16 mouse cellular contexts compared by ENCODE assay signal in genomic region chr6:48825016-48825415, GRCm38 (mm10). TPM values are rescaled to one million over a fixed set of nuclear protein-coding genes. Genes with fewer than 3 reads are reported as not detected.
A peak's percentile ranks its signal among the peaks of the same experiment; 100 is the strongest.
DNase-seq lines count a peak whose midpoint lies in the region; ATAC-seq and TF ChIP-seq lines count a peak whose summit lies in the region.
"Had no signal": no experiment of that assay in that cellular context is flagged by ENCODE, and none has a peak within 500 bp of the region (broad histone marks: within the 10 kb centered on the region; RNA-seq: fewer than 3 reads in every experiment).

No protein-coding gene starts in this region.

- H3K9me3 ChIP-seq in intestine, embryonic 15.5 days: no peaks in the 10 kb centered on the region
- H3K9me3 ChIP-seq in hindbrain, embryonic 13.5 days: no peaks in the 10 kb centered on the region
- H3K9me3 ChIP-seq: embryonic facial prominence, embryonic 10.5 days; neural tube, embryonic 12.5 days had no signal

- no peak for TF ChIP-seq POLR2A in liver, adult 2 months (IDR thresholded peaks at IDR 0.05; ENCODE audit: extremely low read depth, insufficient read depth, low read length)

- no peak overlapping the region for H3K27ac ChIP-seq in intestine, embryonic 15.5 days
- peak overlapping the region; percentile 77 for H3K27ac ChIP-seq in liver, adult 2 months (replicated peaks; ENCODE audit: insufficient read depth, low read depth, low read length)
- H3K27ac ChIP-seq in hindbrain, embryonic 13.5 days: no peak overlapping the region
- H3K27ac ChIP-seq: embryonic facial prominence, embryonic 10.5 days; neural tube, embryonic 12.5 days had no signal

- DNase-seq in adipocyte (ENCODE audit: low spot score): peak; percentile 85
- peak; percentile 93 for DNase-seq in liver, adult 2 months (ENCODE audit: extremely low read depth, low read depth, low spot score)
- peak; percentile 43 for DNase-seq in lung, postnatal 36 days
- DNase-seq in urinary bladder, postnatal 25 days (ENCODE audit: low spot score): no peak
- DNase-seq in right cerebral cortex, postnatal 4 days: no peak
- DNase-seq: adrenal gland, adult 8-10 months; cerebellum, postnatal 14 days; thymus, postnatal 14 days had no signal

- H3K79me2 ChIP-seq in liver, adult 2 months (ENCODE audit: control insufficient read depth, insufficient read depth, low read length): no peaks in the 10 kb centered on the region

- peaks cover 12% of the 10 kb centered on the region for H3K4me1 ChIP-seq in intestine, embryonic 15.5 days (replicated peaks)
- peaks cover 9% of the 10 kb centered on the region for H3K4me1 ChIP-seq in liver, adult 2 months (ENCODE audit: control insufficient read depth, insufficient read depth, low read length)
- no peaks in the 10 kb centered on the region for H3K4me1 ChIP-seq in hindbrain, embryonic 13.5 days (replicated peaks)
- H3K4me1 ChIP-seq: neural tube, embryonic 12.5 days had no signal

- TF ChIP-seq CTCF in liver, adult 2 months (IDR thresholded peaks at IDR 0.05; ENCODE audit: low read depth, low read length): no peak

- H3K4me2 ChIP-seq in intestine, embryonic 15.5 days (replicated peaks): 0 out of 2 replicates have a peak overlapping the region, but pooled peaks have one; percentile 11
- no peak overlapping the region for H3K4me2 ChIP-seq in hindbrain, embryonic 13.5 days
- H3K4me2 ChIP-seq: neural tube, embryonic 12.5 days had no signal

- no peaks in the 10 kb centered on the region for H3K36me3 ChIP-seq in intestine, embryonic 15.5 days
- no peaks in the 10 kb centered on the region for H3K36me3 ChIP-seq in liver, adult 2 months (ENCODE audit: control insufficient read depth, insufficient read depth, low read length)
- H3K36me3 ChIP-seq in hindbrain, embryonic 13.5 days: no peaks in the 10 kb centered on the region
- H3K36me3 ChIP-seq: embryonic facial prominence, embryonic 10.5 days; neural tube, embryonic 12.5 days had no signal

- 44% methylated on average over 7 of the region's 7 CpGs for WGBS in intestine, embryonic 15.5 days
- 10% methylated on average over 7 of the region's 7 CpGs for WGBS in liver, adult 2 months
- 74% methylated on average over 7 of the region's 7 CpGs for WGBS in hindbrain, embryonic 13.5 days

- no peaks in the 10 kb centered on the region for H3K27me3 ChIP-seq in intestine, embryonic 15.5 days (replicated peaks)
- H3K27me3 ChIP-seq in liver, adult 2 months (ENCODE audit: control insufficient read depth, insufficient read depth, low read length): no peaks in the 10 kb centered on the region
- H3K27me3 ChIP-seq in hindbrain, embryonic 13.5 days: 0 out of 2 replicates have a peak, but pooled peaks cover 3% of the 10 kb centered on the region
- H3K27me3 ChIP-seq: neural tube, embryonic 12.5 days had no signal

- no peak overlapping the region for H3K4me3 ChIP-seq in intestine, embryonic 15.5 days (replicated peaks)
- H3K4me3 ChIP-seq in liver, adult 2 months (ENCODE audit: insufficient read depth, low read depth, low read length): no peak overlapping the region
- no peak overlapping the region for H3K4me3 ChIP-seq in hindbrain, embryonic 13.5 days
- H3K4me3 ChIP-seq: embryonic facial prominence, embryonic 10.5 days; neural tube, embryonic 12.5 days had no signal

- peak; percentile 94 for ATAC-seq in intestine, embryonic 15.5 days
- no peak for ATAC-seq in hindbrain, embryonic 13.5 days (ENCODE audit: low FRiP score)
- ATAC-seq: midbrain, embryonic 16.5 days had no signal

- no peak overlapping the region for H3K9ac ChIP-seq in intestine, embryonic 15.5 days
- no peak overlapping the region for H3K9ac ChIP-seq in liver, adult 2 months (ENCODE audit: low read depth, low read length)
- no peak overlapping the region for H3K9ac ChIP-seq in hindbrain, embryonic 13.5 days
- H3K9ac ChIP-seq: neural tube, embryonic 12.5 days had no signal

RNA-seq across cellular contexts. Expression of gene Tmem176a, which starts 15.7 kb away (rescaled TPM):
- polyA plus RNA-seq in intestine, embryonic 15.5 days (2015; fragmentation: Nextera tagmentation; extraction: Ambion mirVana): 140 and 159 TPM in 2 replicates
- total RNA-seq in liver, adult 2 months (2014; rRNA removed): 71.4 and 98.0 TPM in 2 replicates
- polyA plus RNA-seq in liver, adult 2 months (2012; rRNA removed): 225 and 241 TPM in 2 replicates
- 19.0 and 19.9 TPM in 2 replicates for polyA plus RNA-seq in hindbrain, embryonic 13.5 days (2015; fragmentation: Nextera tagmentation; extraction: Ambion mirVana)

RNA-seq across cellular contexts. Expression of gene Tmem176b, which starts 16.3 kb away (rescaled TPM):
- 341 and 366 TPM in 2 replicates for polyA plus RNA-seq in intestine, embryonic 15.5 days (2015; fragmentation: Nextera tagmentation; extraction: Ambion mirVana)
- 92.9 and 152 TPM in 2 replicates for total RNA-seq in liver, adult 2 months (2014; rRNA removed)
- 392 and 394 TPM in 2 replicates for polyA plus RNA-seq in liver, adult 2 months (2012; rRNA removed)
- 116 and 118 TPM in 2 replicates for polyA plus RNA-seq in hindbrain, embryonic 13.5 days (2015; fragmentation: Nextera tagmentation; extraction: Ambion mirVana)

RNA-seq across cellular contexts. Expression of gene Aoc1, which starts 47.7 kb away (rescaled TPM):
- 21.4 and 28.0 TPM in 2 replicates for polyA plus RNA-seq in intestine, embryonic 15.5 days (2015; fragmentation: Nextera tagmentation; extraction: Ambion mirVana)
- 0.09 and 0.20 TPM in 2 replicates for total RNA-seq in liver, adult 2 months (2014; rRNA removed)
- polyA plus RNA-seq in liver, adult 2 months (2012; rRNA removed): 0.14 and 0.17 TPM in 2 replicates
- polyA plus RNA-seq in hindbrain, embryonic 13.5 days (2015; fragmentation: Nextera tagmentation; extraction: Ambion mirVana): not detected in 2 replicates
- total RNA-seq: adrenal gland, adult 8-10 months; heart, adult 8-10 months; heart, postnatal 25 days; left cerebral cortex, postnatal 25 days had no signal
- polyA plus RNA-seq: midbrain, embryonic 16.5 days had no signal

RNA-seq across cellular contexts. Expression of gene Gimap3, which starts 54.4 kb away (rescaled TPM):
- 0.15 and 0.20 TPM in 2 replicates for polyA plus RNA-seq in intestine, embryonic 15.5 days (2015; fragmentation: Nextera tagmentation; extraction: Ambion mirVana)
- total RNA-seq in liver, adult 2 months (2014; rRNA removed): 1.7 and 1.9 TPM in 2 replicates
- polyA plus RNA-seq in liver, adult 2 months (2012; rRNA removed): 1.5 and 3.1 TPM in 2 replicates
- not detected in 2 replicates for polyA plus RNA-seq in hindbrain, embryonic 13.5 days (2015; fragmentation: Nextera tagmentation; extraction: Ambion mirVana)
- total RNA-seq: left cerebral cortex, postnatal 25 days had no signal
- polyA plus RNA-seq: embryonic facial prominence, embryonic 10.5 days; midbrain, embryonic 16.5 days; neural tube, embryonic 12.5 days had no signal

Comparison
In these comparisons a context has a peak if more than half of its experiments do, and no peak if none do; other contexts are left out.
1. DNase-seq: peak in adipocyte (single experiment), liver, adult 2 months (single experiment) and lung, postnatal 36 days (single experiment); none in urinary bladder, postnatal 25 days (single experiment) and right cerebral cortex, postnatal 4 days (single experiment).
2. RNA of gene Aoc1, which starts 47.7 kb away (polyA plus RNA-seq): 21.4 to 28.0 TPM in intestine, embryonic 15.5 days; 0.14 to 0.17 TPM in liver, adult 2 months and not detected in hindbrain, embryonic 13.5 days; every median in the first group is over 10 times any median in the second.